Comparison of ENCODE assay signal across 13 mouse cellular contexts in genomic region chr5:105777645-105778044, GRCm38 (mm10).
DNase-seq lines count a peak whose midpoint lies in the region; ATAC-seq and TF ChIP-seq lines count a peak whose summit lies in the region.
"Had no signal": no experiment of that assay in that cellular context is flagged by ENCODE, and none has a peak within 500 bp of the region (broad histone marks: within the 10 kb centered on the region; RNA-seq: fewer than 3 reads in every experiment).

No protein-coding gene starts in this region.

- no peaks in the 10 kb centered on the region for H3K36me3 ChIP-seq in kidney, embryonic 16.5 days (ENCODE audit: insufficient read depth, low read length)
- H3K36me3 ChIP-seq in intestine, postnatal 0 days (ENCODE audit: control insufficient read depth, insufficient read depth), result no peaks in the 10 kb centered on the region
- no peaks in the 10 kb centered on the region for H3K36me3 ChIP-seq in stomach, embryonic 16.5 days (ENCODE audit: control insufficient read depth, insufficient read depth, low read length)
- H3K36me3 ChIP-seq in forebrain, embryonic 13.5 days (ENCODE audit: poor library complexity, severe bottlenecking), result no peaks in the 10 kb centered on the region

- H3K4me1 ChIP-seq in kidney, embryonic 16.5 days (ENCODE audit: insufficient read depth, low read length), result peaks cover 33% of the 10 kb centered on the region
- no peaks in the 10 kb centered on the region for H3K4me1 ChIP-seq in intestine, postnatal 0 days (replicated peaks; ENCODE audit: control insufficient read depth, insufficient read depth, low read length)
- peaks cover 22% of the 10 kb centered on the region for H3K4me1 ChIP-seq in stomach, embryonic 16.5 days (ENCODE audit: control insufficient read depth, insufficient read depth, low read length)
- 0 out of 2 replicates have a peak, but pooled peaks cover 9% of the 10 kb centered on the region for H3K4me1 ChIP-seq in forebrain, embryonic 13.5 days

- WGBS in kidney, embryonic 16.5 days, result 36% methylated on average over 8 of the region's 8 CpGs
- WGBS in intestine, postnatal 0 days, result 26% methylated on average over 8 of the region's 8 CpGs
- WGBS in stomach, embryonic 16.5 days, result 46% methylated on average over 8 of the region's 8 CpGs
- 63% methylated on average over 8 of the region's 8 CpGs for WGBS in forebrain, embryonic 13.5 days

- 0 out of 2 replicates have a peak overlapping the region, but pooled peaks have one; percentile 0 for H3K4me2 ChIP-seq in kidney, embryonic 16.5 days (replicated peaks; ENCODE audit: low read depth, low read length)
- peak overlapping the region; percentile 48 for H3K4me2 ChIP-seq in intestine, postnatal 0 days (replicated peaks; ENCODE audit: low read depth)
- no peak overlapping the region for H3K4me2 ChIP-seq in stomach, embryonic 16.5 days (ENCODE audit: low read depth, low read length)
- no peak overlapping the region for H3K4me2 ChIP-seq in forebrain, embryonic 13.5 days

- no peaks in the 10 kb centered on the region for H3K9me3 ChIP-seq in kidney, embryonic 16.5 days (ENCODE audit: low read length)
- no peaks in the 10 kb centered on the region for H3K9me3 ChIP-seq in intestine, postnatal 0 days (ENCODE audit: control insufficient read depth)
- no peaks in the 10 kb centered on the region for H3K9me3 ChIP-seq in stomach, embryonic 16.5 days (replicated peaks; ENCODE audit: control insufficient read depth, low read length)
- no peaks in the 10 kb centered on the region for H3K9me3 ChIP-seq in forebrain, embryonic 13.5 days (replicated peaks)

- TF ChIP-seq CTCF in intestine, postnatal 0 days (IDR thresholded peaks at IDR 0.05; ENCODE audit: low read depth), result no peak

- peak; percentile 24; the same call in 1 of the 2 replicates for ATAC-seq in kidney, embryonic 16.5 days (ENCODE audit: low FRiP score, low TSS enrichment)
- peak; percentile 54 for ATAC-seq in intestine, postnatal 0 days
- ATAC-seq in stomach, embryonic 16.5 days (ENCODE audit: insufficient read depth, low FRiP score), result no peak
- ATAC-seq in forebrain, embryonic 13.5 days, result no peak
- ATAC-seq: CD4-positive, CD25-positive, alpha-beta regulatory T cell, adult 4 months had no signal

- no peak overlapping the region for H3K4me3 ChIP-seq in kidney, embryonic 16.5 days (ENCODE audit: low read length)
- no peak overlapping the region for H3K4me3 ChIP-seq in intestine, postnatal 0 days (ENCODE audit: low read depth, low read length)
- H3K4me3 ChIP-seq in stomach, embryonic 16.5 days (replicated peaks; ENCODE audit: low read length), result no peak overlapping the region
- H3K4me3 ChIP-seq in forebrain, embryonic 13.5 days, result no peak overlapping the region

- no peak for DNase-seq in kidney, postnatal 14 days
- DNase-seq in embryo, embryonic 11 days, result peak; percentile 51
- DNase-seq in cerebellum, postnatal 4 days (ENCODE audit: low spot score in 2 of 2), result no peak
- DNase-seq: cerebellum, adult 9-10 months; heart, adult 18-20 months; heart, postnatal 10 days; retina, postnatal 1 day had no signal

- H3K9ac ChIP-seq in kidney, embryonic 16.5 days (replicated peaks; ENCODE audit: low read length), result no peak overlapping the region
- H3K9ac ChIP-seq in intestine, postnatal 0 days (ENCODE audit: low read depth, low read length), result no peak overlapping the region
- no peak overlapping the region for H3K9ac ChIP-seq in stomach, embryonic 16.5 days (ENCODE audit: low read length)
- H3K9ac ChIP-seq in forebrain, embryonic 13.5 days, result no peak overlapping the region

- peak overlapping the region; percentile 69 for H3K27ac ChIP-seq in kidney, embryonic 16.5 days (ENCODE audit: low read length)
- no peak overlapping the region for H3K27ac ChIP-seq in intestine, postnatal 0 days (ENCODE audit: low read depth, low read length)
- 0 out of 2 replicates have a peak overlapping the region, but pooled peaks have one; percentile 14 for H3K27ac ChIP-seq in stomach, embryonic 16.5 days (ENCODE audit: low read length)
- H3K27ac ChIP-seq in forebrain, embryonic 13.5 days, result no peak overlapping the region
- H3K27ac ChIP-seq: macrophage had no signal

- H3K27me3 ChIP-seq in kidney, embryonic 16.5 days (ENCODE audit: insufficient read depth, low read length), result no peaks in the 10 kb centered on the region
- H3K27me3 ChIP-seq in intestine, postnatal 0 days (replicated peaks; ENCODE audit: control insufficient read depth, insufficient read depth, low read length), result no peaks in the 10 kb centered on the region
- no peaks in the 10 kb centered on the region for H3K27me3 ChIP-seq in stomach, embryonic 16.5 days (ENCODE audit: control insufficient read depth, insufficient read depth, low read length)
- H3K27me3 ChIP-seq in forebrain, embryonic 13.5 days, result no peaks in the 10 kb centered on the region

Comparison
In these comparisons a context has a peak if more than half of its experiments do, and no peak if none do; other contexts are left out.
1. ATAC-seq: peak in kidney, embryonic 16.5 days (single experiment) and intestine, postnatal 0 days (single experiment); none in stomach, embryonic 16.5 days (single experiment) and forebrain, embryonic 13.5 days (single experiment).
2. H3K27ac ChIP-seq: peak in kidney, embryonic 16.5 days (single experiment) and stomach, embryonic 16.5 days (single experiment); none in intestine, postnatal 0 days (single experiment) and forebrain, embryonic 13.5 days (single experiment).
3. H3K4me2 ChIP-seq: peak in kidney, embryonic 16.5 days (single experiment) and intestine, postnatal 0 days (single experiment); none in stomach, embryonic 16.5 days (single experiment) and forebrain, embryonic 13.5 days (single experiment).